ENCODE assay signal across 8 mouse cellular contexts in genomic region chr19:37561106-37561892, GRCm38 (mm10). TPM values are rescaled to one million over a fixed set of nuclear protein-coding genes. Genes with fewer than 3 reads are reported as not detected.
DNase-seq lines count a peak whose midpoint lies in the region; ATAC-seq and TF ChIP-seq lines count a peak whose summit lies in the region.

No protein-coding gene starts in this region.

- H3K36me3 ChIP-seq in heart, embryonic 15.5 days = no peaks in the 10 kb centered on the region
- no peaks in the 10 kb centered on the region for H3K36me3 ChIP-seq in liver, embryonic 15.5 days (replicated peaks)

- DNase-seq in 416B (ENCODE audit: low read depth) = peak; percentile 97
- DNase-seq in CD4-positive, CD25-positive, alpha-beta regulatory T cell, adult 2 months (ENCODE audit: low read depth, low spot score) = peak; percentile 51
- DNase-seq in ovary, postnatal 36 days (ENCODE audit: low spot score) = no peak
- no peak for DNase-seq in left cerebral cortex, adult 2 months (ENCODE audit: extremely low spot score in 1 of 2, low spot score in 2 of 2)
- DNase-seq in cerebellum, postnatal 10 days = no peak
- no peak for DNase-seq in ovary, postnatal 10 days (ENCODE audit: low spot score)

- no peak overlapping the region for H3K9ac ChIP-seq in heart, embryonic 15.5 days
- no peak overlapping the region for H3K9ac ChIP-seq in liver, embryonic 15.5 days

- no peaks in the 10 kb centered on the region for H3K9me3 ChIP-seq in heart, embryonic 15.5 days (replicated peaks)
- H3K9me3 ChIP-seq in liver, embryonic 15.5 days (replicated peaks) = no peaks in the 10 kb centered on the region

- intact Hi-C loops in left cerebral cortex, adult 2 months (cut with DNase I) = loop anchor here (10.0 kb wide), 1 partner anchor 374 kb away; no protein-coding TSS in a partner anchor

- no peak overlapping the region for H3K4me2 ChIP-seq in heart, embryonic 15.5 days
- peak overlapping the region; percentile 36 for H3K4me2 ChIP-seq in liver, embryonic 15.5 days

- no peak overlapping the region for H3K4me3 ChIP-seq in heart, embryonic 15.5 days
- H3K4me3 ChIP-seq in liver, embryonic 15.5 days (replicated peaks) = no peak overlapping the region
- H3K4me3 ChIP-seq in left cerebral cortex, adult 2 months = no peak overlapping the region

- peak; percentile 66; the same call in 1 of the 2 replicates for ATAC-seq in heart, embryonic 15.5 days (replicated peaks; ENCODE audit: insufficient number of reproducible peaks, insufficient read depth, low FRiP score, low read depth)
- peak; percentile 72 for ATAC-seq in liver, embryonic 15.5 days (ENCODE audit: insufficient read depth)

- H3K27ac ChIP-seq in heart, embryonic 15.5 days = peak overlapping the region; percentile 42
- H3K27ac ChIP-seq in liver, embryonic 15.5 days (replicated peaks) = peak overlapping the region; percentile 76
- H3K27ac ChIP-seq in left cerebral cortex, adult 2 months = no peak overlapping the region

- peaks cover 23% of the 10 kb centered on the region for H3K4me1 ChIP-seq in heart, embryonic 15.5 days (replicated peaks)
- peaks cover 70% of the 10 kb centered on the region for H3K4me1 ChIP-seq in liver, embryonic 15.5 days (replicated peaks)

- TF ChIP-seq CTCF in left cerebral cortex, adult 2 months (IDR thresholded peaks at IDR 0.05) = no peak

- no peaks in the 10 kb centered on the region for H3K27me3 ChIP-seq in heart, embryonic 15.5 days
- no peaks in the 10 kb centered on the region for H3K27me3 ChIP-seq in liver, embryonic 15.5 days

- 55% methylated on average over 10 of the region's 10 CpGs for WGBS in heart, embryonic 15.5 days
- 27% methylated on average over 10 of the region's 10 CpGs for WGBS in liver, embryonic 15.5 days (ENCODE audit: insufficient replicate concordance)

RNA-seq across cellular contexts. Expression of gene Exoc6, which starts 11.1 kb away (rescaled TPM):
- 16.6 and 18.8 TPM in 2 replicates for polyA plus RNA-seq in heart, embryonic 15.5 days (2015; fragmentation: Nextera tagmentation; extraction: Ambion mirVana)
- polyA plus RNA-seq in liver, embryonic 15.5 days (2015; fragmentation: Nextera tagmentation; extraction: Ambion mirVana) = 27.2 and 27.5 TPM in 2 replicates
- total RNA-seq in left cerebral cortex, adult 2 months (2021) = 10 to 100 TPM; 40.3 to 43.4 TPM

Comparison
In these comparisons a context has a peak if more than half of its experiments do, and no peak if none do; other contexts are left out.
1. DNase-seq: peak in 416B (single experiment) and CD4-positive, CD25-positive, alpha-beta regulatory T cell, adult 2 months (single experiment); none in ovary, postnatal 36 days (single experiment), left cerebral cortex, adult 2 months (0 of 2), cerebellum, postnatal 10 days (0 of 2) and ovary, postnatal 10 days (single experiment).